Mouse (Mus musculus): ENCODE measurements around the gene Acsm5.
A peak's percentile ranks its signal among the peaks of the same experiment; 100 is the strongest.

Gene Acsm5

DNA sequence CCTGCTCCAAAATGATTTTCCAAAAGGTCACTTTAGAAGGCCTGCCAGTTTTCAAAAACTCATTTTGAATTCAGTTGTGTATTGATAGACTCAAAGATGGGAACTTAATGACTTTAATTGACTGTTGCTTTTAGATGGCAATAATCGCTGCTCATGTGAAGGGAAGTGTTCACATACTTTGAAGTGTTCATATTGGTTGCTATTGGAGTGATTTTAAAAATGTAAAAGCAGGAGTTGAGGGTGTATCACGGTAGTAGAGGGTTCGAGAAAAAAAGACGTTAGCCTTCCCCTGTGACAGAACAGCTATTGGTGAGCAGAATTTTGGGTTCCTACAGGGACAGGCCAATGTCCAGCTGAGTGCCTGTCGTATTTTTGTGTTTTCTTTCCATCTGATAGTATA lies at the start of gene Acsm5:
Gene Acsm5 (plus strand): TSS at position 301 of the 400 bp plus-strand sequence.
- no peak for DNase-seq

DNA sequence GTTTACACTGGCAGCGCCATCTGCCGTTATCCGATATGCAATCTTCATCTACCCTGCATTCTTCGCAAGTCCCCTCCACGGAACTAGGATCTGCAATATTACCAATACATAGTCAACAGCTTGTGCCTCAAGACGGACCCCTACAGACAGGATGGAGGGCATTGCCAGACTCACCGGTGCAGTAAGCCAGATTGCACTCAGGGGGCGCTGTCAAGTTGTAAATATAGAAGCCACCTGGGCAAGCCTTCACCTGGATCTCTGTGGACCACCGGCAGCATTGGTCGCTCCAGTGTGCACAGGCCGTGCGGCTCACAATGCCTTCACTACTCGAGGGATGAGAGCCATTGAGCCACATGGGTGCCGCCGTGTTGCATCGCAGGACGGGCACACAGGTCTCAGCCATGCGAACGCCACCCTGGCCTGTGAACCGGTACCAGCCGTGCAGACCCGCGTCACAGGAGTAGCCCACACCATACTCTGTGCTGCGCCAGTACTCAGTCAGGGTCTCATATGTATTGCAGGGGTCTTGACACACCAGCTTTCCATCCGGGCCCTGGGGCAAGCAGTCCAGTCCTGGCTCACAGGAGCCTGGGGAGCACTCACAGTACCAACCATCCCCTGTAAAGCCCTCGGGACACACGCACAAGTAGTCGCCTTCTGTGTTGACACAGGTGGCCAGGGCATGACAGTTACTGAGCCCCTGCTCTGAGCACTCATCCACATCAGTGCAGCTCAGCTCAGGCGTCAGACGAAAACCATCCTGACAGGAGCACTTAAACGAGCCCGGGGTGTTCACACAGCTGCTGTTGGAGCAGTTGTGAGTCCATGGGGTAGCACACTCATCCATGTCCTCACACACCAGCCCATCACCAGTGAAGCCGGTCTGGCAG lies 42.5 kb upstream of the Acsm5 start:
- no peak for DNase-seq

DNA sequence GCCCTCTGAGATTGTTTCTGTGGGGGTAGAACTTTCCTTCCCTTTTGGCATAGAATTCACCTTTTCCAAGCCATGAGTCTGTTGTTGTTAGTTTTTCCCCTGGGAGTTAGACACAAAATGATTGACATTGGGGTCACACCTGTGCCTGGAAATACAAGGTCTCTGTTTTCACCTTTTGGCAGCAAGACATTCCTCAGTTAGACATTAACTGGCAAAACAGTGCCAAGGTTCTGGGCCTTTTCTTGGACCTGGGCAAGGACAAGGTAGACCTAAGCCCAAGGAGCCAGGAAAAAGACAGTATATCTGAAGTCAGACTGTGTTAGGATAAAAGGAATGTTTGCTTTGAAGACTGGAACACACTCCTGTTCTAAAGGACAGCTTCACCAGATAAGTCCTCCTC lies 40.0 kb upstream of the Acsm5 start, which contains the start of gene Umod:
Gene Umod (minus strand): TSS at position 27 of the 400 bp plus-strand sequence.
- no peak for DNase-seq

DNA sequence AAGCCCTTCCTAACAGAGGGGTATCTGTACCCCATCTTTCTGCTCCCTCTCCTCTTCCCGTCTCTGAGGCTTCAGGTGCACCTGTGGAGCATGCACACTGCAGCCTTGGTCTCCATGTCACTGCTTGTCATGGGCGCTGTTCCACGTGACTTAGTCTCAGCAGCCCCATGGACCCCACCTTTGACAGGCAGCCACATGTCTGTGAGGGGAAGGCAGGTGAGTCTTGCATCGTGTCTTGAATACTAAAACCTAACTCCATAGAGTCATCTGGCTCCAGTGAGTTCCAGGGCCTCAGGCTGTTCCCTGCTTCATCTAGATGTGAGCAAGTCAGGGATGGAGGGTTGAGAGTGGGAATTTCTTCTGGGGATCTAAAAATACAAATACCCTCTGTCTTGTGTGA lies 35.1 kb upstream of the Acsm5 start:
- no peak for DNase-seq

DNA sequence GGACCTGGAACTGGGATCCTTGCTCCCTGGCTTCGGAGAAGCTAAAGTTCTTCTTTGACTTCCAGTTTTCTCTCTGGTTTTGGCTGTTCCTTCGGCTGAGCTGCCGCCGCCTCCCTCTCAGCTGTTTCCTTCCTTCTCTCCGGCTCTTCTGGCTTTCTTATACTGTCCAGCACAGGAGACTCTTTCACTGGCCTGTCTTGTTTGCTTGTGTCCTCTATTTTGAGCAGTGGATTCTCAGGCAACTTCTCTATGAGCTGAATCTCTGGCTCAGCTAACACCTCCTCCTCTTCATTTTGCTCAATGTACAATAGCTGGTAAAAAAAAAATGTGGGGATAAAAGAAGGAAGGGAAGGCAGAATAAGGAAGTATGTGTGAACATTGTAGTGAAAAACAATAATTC lies 32.6 kb upstream of the Acsm5 start:
- no peak for DNase-seq

DNA sequence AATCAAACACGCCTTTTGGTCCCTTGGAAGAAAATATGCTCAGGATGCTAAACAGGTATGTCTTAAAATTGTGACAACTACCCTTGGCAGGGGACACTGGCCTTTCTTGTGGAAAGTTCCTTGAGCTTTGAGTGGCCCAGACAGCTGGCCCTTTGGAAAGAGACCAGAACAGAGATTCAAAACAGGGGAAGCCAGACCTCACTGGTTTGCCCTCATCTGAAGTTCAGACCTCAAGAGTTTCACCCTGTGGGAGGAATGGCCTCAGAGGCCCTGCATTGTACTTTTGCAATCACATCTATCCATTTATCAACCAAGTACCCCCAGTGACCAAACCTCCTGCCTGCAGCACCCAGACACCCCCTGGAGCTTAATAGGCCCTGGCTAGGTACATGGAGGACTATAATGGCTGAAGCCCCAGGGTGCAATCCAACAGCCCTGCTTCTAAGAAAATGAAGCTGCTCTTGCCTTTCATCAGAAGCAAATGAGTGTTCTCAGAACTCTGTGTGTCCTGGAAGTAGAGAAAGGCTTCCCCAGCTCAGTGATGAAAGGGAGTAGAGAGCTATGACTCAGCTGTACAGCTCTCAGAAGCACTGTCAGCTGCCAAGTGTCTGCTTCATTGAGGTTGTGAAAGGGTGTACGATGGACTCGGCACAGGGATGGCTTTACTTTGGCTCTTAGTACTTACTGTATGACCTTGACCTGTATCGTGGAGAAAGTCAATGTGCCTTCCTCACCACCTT lies 29.1 kb upstream of the Acsm5 start:
- DNase-seq, result no peak

DNA sequence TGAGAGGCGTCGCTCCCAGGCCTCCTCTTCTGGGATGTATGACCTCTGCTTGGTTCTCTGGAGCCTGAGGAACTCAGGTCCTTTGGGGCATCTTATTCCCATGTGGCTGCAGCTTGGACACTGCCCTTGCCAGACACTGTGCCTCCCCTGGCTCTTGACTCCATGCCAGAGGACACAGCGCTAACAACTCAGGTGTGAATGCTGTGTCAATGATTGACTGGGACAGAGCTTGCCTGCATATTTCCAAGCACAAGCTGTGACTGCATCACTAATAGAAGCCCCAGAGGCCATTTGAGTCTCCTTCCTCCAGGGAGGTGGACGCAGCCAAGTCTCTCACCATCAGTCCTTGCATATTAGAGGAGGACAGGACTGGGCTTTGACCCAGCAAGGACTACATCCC lies 8.1 kb upstream of the Acsm5 start:
- DNase-seq, result no peak

DNA sequence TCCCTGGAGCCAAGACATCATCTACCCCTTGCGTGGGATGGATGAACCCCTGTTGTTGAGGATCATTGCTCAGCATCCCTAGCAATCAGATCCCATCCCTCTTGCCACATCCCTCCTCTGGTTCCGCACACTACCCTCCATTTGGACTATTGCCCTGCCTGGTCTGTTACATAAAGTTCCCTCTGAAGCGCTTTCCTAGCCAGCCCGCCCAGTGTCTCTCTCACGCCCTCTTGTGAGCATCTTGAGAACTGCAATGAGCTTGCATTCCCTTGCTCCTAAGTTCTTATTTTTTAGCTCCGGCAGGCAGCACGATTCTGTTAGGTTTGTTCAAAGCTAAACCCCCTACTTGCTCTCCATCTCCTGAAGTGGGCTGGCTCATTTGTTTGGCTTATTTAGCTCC lies 6.2 kb upstream of the Acsm5 start:
- DNase-seq, result peak; percentile 52

DNA sequence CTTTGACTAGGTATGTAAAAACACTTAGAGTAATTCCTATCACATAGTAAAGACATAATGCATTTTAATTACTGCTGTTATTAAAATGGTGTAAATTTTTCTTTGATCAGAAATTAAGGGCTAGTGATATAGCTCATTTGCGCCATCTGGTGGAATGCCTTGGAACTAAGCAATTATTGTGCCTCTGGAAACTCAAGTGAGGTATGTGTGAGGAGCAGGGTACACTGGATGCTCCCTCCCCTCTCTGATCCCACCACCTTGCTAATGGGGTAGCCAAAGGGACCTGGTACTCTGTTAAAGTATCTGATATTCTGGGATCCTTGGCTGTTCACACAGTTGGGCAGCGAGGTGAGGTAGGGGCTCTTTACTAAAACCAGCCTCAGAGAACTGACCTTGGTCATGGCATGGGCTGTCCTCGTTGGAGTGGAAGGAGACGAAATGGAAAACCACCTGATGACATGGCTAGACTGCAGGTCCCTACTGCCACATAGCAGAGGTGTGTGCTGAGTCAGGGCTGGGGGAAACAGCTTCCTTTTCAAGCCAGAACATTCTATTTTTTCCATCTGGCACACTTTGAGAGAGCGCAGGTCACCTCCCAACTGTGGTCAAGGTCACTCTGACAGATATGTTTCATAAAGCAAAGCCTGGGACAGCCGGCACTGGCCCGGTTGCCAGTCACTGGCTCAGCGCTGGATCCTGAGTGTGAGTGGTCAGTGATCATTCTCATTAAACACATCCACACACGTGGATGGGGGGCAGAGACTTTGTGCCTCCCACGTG lies 3.6 kb upstream of the Acsm5 start:
- peak; percentile 24 for DNase-seq

DNA sequence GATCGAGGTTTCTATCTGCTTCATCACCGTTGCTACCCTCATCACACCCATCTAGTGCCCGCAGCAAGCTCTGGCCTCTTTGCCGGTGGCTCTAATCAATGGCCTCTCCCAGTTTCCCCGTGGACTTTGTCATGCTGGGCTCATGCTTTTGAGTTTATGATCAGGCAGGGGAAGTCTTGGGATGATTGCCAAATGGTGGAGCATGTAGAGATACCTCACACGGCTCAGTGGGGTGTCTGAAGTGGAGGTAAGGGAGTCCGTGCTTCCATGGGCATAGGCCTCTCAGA lies 3.0 kb upstream of the Acsm5 start:
- no peak for DNase-seq

DNA sequence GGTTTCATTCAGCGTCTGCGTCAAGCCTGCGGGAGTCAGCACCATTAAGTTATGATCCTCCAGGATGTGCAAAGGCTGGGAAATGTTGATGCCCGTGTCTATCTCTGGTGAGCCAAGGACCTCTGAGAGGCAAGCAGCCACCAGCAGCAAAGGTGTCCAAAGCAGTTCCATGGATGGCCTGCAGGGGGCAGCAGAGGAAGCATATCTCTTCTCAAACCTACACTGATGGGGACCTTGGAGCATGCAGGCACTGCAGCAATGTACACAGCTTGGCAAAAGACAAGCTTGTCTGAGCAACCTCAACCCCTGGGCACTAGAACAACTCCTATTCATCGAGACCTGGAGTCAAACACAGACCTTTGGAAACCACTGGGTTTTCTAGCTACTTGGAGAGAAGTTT lies 391 bp downstream of the Acsm5 start:
- peak; percentile 37 for DNase-seq

DNA sequence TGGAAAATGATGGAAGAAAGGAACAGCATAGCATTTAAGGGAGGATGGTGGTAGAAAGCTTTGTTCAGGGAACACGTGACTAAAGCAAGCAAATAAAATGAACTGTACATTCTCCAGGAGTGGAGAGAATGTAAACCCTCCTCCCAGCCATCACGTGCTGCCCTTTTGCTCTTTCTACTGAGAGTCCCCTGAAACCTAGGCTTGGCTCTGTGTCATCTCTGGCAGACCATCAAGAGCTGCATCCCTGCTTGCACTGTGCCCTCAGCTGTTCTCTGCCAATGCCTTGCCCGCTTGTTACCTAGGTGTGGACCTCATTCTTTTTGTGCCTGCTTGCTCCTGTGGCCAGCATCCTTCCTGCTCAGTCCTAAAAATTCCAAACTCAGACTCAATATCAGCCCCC lies 2.6 kb downstream of the Acsm5 start:
- DNase-seq, result no peak

DNA sequence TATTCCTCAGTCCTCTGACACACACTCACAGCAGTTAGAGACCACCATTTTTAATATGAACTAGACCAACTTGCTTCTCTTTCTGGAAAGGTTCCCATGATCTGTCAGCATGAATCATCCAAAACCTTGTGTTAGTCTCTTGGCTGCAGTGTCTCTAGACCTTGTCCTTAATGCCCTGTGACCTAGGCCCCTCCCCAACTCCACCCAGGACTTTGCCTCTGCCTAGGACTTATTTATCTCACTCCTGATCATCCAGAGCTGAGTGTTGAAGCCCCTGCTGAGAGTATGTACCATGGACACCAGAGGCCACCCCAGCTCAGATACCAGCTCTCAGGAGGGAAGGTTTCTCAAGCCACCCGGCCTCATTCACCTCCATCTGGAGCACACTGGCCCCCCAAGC lies 3.1 kb downstream of the Acsm5 start:
- DNase-seq, result no peak

DNA sequence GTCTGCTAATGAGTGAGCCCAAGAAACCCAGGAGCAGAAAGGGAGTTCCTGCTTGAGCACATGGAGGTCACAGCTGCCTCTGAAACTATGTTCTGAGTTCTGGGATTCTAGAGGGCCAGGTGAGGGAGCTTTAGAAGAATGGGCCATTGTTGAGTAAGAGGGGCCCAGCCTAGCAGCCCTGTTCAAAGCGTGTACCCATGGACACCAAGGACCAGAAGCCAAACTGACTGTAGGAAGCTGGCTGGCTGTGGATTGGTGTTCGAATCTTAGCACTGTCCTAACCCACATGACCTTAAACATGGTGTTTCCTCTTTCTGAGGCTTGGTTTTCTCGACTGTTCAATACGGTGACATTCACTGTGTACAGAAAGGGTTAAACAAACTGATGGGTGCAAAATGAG lies 4.1 kb downstream of the Acsm5 start, which contains the start of gene Pdilt:
Gene Pdilt (minus strand): TSS at position 101 of the 400 bp plus-strand sequence.
- DNase-seq, result no peak

DNA sequence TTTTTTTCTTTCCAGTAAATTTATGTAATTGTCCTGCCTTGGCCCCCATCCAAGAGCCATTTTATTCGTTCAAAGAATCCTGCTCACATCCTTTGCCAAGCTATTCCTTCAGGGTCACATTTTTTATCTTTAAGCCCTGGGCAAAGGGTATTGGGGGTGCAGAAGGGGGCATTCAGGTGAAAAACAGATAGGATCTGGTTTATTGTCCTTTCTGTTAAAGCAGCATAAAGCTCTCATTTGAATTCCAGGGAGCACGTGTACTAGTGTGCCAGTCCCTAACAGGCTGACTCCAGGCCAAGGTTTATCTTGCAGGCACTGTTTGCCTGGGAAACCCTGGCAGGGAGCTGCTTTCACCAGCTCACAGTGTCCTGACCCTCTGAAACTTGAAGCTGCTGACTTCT lies 6.6 kb downstream of the Acsm5 start:
- peak; percentile 17 for DNase-seq

DNA sequence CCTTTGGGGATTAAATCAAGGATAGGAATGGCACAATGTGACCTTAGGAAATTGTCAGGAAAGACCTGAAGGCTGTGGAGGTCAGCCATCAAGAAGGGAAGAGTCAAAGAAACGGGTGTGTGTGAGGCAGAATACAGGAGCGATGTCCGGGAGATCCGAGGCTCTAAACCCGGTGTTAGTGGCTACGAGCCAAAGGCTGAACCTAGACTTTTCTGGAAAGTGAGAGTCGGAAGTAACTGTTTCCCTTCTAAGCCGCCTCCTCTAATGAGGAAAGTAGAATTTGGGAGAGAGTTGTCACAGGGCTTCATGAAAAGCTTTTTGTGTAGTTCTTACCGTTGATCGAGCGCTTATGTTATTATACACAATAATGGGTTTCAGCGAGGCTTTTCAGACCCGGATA lies 7.2 kb downstream of the Acsm5 start:
- DNase-seq, result no peak

DNA sequence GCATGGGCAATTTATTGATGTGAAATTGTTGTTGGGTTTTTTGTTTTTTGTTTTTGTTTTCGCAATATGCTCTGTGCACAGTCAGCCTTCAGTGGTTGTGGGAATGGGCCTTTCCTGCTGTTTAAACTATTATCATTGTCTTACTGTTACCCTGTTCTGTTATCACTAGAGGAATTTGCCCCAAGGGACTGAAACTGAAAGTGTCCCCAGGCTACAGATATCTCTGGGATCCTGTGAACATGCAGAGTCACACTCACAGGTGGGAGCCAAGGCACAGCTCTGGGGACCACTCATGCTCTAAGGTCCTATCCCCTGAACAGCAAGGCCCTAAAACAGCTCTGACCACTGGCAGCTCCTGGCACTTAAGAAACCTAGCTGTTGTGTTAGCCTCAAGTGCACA lies 7.9 kb downstream of the Acsm5 start:
- no peak for DNase-seq

DNA sequence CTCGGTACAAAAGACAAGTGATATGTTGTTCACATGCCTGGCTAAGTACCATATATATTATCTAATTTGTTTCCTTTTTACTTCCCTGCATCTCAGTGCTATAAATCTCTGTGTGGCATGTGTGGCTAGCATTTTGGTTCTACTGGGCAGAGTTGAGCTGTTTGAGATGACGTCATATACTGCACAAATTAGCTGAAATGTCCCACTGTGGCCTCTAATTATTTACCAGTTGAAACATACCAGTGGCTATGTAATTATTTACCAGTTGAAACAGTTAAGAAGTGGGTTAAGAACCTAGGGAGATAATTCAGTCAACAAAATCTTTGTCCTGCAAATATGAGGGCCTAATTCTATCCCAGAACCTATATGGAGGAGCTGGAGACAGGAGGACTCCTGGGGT lies 8.3 kb downstream of the Acsm5 start:
- DNase-seq, result no peak

DNA sequence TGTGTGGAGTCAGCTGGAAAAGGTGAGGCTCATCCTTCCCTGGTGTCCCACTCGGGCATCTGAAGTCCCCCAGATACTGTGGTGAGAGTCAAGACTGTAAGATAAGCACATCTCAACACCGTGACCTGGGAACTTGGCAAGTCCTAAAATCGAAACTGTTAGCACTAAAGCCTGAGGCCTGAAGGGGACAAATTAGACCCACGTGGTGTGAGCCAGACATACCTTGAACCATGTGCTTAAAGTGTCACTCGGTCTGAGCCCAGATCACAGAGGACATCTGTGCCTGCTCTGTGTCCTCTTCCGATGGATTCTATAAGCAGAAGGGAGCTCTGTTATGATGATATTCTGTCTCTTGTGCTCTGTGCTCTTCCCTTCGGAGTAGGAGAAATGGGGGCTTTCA lies 9.4 kb downstream of the Acsm5 start:
- no peak for DNase-seq

DNA sequence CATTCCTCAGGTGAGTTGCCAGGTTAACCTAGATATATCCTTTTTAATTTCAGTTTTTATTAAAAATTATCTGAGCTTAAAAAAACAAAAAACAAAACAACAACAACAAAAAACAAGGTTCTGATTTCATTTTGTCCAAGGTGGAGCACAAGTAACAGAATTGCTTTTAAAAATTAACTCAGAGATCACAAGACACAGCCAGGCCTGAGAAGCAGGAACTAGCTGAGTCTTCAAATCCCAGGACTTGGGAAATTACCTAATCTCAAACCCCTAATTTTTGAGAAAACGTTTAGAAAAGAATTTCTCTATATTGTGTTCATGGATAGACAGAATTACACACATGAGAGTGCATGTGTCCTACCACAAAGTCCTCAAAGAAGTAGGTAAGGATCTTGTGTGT lies 13.7 kb downstream of the Acsm5 start:
- no peak for DNase-seq

DNA sequence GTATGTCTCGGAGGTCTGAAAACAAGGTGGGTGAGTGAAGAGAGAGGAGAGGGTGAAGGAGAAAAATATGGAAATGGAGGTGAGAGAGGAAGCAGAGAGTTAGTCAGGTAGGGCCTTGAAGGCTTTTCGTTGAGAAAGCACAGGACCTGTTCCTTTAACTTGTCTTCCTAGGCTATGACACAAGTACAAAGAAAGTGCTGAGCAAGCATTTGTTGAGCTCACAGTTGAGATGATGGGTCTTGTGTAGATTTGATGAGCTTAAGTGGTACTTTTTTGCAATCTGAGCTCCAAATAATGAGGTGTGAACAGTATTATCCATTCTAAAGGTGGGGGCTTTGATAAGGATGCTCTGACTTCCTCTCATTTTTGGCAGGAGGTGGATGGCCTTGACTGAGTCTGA lies 15.1 kb downstream of the Acsm5 start:
- no peak for DNase-seq

DNA sequence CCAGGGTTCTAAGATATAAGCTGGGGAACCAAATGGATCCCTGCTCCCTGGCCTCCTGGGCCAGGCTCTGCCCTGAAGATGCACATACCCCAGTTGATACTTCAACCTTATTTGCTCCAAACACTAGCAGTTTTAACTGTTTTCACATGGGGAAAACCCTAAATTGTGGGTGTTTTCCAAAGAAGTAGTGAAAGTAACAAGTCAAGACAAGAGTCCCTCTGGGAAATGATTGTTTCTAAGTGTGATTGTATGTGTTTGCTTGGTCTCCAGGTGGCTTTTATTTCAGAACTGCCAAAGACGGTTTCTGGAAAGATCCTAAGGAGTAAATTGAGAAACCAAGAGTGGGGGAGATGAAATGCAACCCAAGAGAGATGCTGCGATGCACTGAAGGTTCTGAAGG lies 23.2 kb downstream of the Acsm5 start:
- DNase-seq, result no peak

DNA sequence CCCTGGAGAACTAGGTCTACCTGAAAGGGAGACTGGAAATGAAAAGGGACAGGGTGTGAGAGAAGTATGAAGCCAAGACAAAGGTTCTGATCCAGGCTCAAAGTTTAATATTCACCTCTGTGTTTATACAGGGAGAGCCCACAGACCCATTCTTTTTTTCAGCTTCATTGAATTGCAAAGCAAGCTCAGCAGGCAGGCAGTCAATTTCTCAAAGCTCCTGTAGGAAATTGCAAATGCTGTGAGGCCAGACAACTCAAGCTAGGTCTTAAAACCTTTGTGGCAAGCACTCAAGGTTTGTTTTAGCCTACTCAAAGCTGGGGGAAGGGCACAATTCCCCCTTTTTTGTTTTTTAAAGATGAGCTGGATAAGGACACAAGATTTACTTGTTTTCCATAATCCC lies 26.3 kb downstream of the Acsm5 start:
- no peak for DNase-seq
